Mouse (Mus musculus): Measurements from ENCODE around the gene Mllt6.
"Not testable (repeated sequence)": the region's sequence is repeated elsewhere in the genome, so short reads cannot be mapped to it uniquely, and the experiment has no call there.

The Mllt6 gene

GRCm38 (mm10) chr11:97716021-97716420 is 52.8 kb downstream of the Mllt6 start:
- DNase-seq (ENCODE audit: low spot score): no peak

DNA sequence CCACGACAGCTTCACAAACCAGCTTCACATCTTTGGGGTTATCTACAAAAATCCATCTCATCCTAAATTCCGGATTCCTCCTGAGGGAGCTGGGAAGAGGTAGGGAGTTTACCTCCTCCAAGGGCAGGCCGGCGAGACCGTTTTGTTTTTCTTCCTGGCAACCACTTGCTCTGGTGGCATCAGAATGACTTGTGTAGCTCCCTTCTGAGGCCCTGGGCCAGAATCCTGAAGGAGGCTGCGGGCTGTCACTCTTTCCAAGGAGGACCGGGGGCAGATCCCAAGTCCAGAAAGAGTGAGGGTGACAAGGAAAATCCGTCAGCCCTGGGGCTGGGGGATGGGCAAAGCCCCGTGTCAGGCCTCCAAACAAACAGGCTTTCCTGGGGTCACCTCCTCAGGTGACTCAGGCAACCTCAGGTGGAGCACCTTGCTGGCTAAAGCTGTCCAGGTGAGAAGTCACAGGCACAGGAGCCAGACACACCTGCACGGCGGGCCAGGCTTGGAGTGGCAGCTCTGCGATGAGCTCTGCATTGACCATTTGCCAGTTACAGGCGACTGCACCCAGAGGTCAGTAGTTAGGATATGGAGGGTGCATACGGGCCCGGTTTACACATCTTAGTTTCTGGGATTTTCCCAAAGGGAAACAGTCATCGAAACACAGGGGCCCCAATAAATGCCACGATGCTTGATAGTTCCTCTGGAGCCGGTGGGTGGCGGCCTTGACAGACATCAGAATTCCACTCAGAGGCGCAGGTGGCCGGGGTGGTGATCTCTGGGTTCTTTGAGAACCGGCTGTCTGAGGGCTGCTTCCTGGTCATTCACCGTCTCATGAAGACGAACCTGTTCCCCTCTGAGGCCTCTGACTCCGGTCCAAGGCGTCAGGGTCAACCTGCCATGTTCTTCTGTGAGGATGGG is 54.4 kb downstream of the Mllt6 start:
- no peak for DNase-seq (ENCODE audit: low spot score)

DNA sequence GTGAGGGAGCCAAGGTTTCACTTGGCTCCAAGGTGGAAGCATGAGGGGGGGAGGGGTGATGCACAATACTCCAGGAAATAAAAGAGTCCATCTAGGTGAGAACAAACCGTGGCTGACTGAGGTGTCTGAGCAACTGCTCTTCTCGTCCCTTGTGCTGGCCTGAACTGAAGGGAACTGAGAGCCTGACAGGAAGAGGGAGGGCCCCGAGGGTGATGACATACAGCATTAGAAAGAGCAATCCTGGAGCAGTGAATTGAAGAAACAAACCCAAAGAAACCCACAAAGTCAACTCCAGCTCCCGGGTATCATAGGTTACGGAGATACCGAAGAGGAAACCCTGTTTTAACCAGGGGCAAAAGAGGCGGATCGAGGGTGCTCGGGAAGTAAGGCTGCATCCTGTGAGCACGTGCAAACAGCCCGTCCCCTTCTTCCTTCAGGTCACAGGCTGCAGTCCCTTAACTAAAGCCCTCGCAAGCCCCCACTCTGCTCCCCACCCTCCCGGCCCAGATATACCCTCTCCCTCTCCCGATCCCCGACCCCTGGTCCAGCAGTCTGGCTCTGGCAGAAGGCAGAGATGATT is 55.2 kb downstream of the Mllt6 start:
- DNase-seq (ENCODE audit: low spot score): no peak

DNA sequence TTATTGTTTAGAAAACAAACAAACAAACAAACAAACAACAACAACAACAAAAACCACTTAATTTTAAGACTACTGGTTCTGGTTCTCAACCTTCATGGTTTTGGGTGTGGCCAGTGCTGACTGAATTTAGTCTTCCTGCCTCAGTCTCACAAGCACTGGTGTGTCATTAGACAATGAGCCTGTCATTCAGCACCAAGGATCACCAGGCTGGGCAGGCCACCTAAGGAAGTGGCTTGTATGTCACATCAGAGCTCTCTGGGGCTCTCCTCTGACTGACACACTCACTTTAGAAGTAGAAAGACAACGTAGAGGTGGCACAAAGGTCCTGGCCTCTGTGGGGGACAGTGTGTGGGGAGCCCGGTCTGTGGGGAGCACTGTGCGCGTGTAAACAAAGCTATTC is 55.8 kb downstream of the Mllt6 start:
- DNase-seq (ENCODE audit: low spot score): no peak

DNA sequence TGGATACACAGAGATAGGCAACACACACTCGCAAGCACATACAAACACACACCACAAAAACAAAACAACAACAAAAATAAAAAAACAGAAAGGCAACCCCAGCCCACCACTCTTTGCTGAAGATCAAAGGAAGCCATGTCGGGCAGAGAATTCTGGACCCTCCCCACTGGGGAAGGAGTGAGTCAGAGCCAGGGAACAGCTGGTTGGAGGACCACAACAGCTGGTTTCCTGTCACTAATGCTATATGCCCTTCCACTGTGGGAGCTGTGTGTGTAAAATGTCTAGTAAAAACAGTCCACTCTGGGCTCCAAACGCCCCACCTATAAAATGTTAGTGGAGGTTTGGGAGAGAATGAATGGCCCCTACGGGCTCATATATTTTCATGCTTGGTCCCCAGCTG is 58.1 kb downstream of the Mllt6 start:
- no peak for DNase-seq (ENCODE audit: low spot score)

- no peak for DNase-seq (ENCODE audit: low spot score)
Observed at GRCm38 (mm10) chr11:97723709-97724108, 60.5 kb downstream of the Mllt6 start.

DNA sequence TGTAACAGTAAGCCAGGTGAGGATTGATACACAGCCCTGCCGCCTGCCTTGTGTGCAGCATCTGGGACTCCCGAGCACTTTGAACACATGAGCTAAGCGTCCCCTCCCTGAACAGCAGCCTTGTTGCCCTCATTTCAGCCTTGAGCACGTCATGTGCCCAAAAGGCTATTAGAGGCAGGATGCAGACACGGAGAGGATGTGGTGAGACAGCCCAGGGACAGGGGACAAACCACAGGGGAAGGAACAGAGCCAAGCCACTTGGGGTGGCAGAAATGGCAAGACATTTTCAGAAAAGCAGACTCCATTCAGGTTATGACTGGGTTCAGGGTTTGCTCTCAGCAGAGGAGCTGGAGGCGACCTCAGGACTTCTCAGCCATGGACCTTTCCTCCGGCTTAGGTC is 65.1 kb downstream of the Mllt6 start:
- DNase-seq (ENCODE audit: low spot score): no peak

DNA sequence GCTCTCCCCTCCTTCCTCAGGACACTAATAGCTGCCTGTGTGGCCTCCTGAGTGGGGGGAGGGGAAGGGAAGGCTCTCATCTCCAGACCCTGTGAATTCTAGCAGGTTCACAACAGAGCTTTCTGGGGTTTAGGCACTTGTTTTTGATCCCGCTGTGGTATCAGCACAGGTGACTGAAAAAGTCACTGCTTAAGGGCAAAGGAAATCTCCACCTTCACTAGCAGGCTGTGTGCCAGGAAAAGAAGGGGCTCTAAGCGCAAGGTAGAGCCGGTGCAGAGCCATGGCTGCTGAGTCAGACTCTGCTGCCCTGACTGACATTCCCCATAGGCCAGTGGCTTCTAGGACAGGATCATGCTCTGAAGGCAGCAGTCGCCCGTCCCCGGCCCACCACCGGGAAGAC is 65.5 kb downstream of the Mllt6 start:
- DNase-seq (ENCODE audit: low spot score): no peak

- no peak for DNase-seq (ENCODE audit: low spot score)
Observed at GRCm38 (mm10) chr11:97733689-97734088, 70.5 kb downstream of the Mllt6 start.

- DNase-seq (ENCODE audit: low spot score): not testable (repeated sequence)
Observed at GRCm38 (mm10) chr11:97734810-97735209, 71.6 kb downstream of the Mllt6 start.

Data from ovary, postnatal 36 days (tissue).